13 mouse cellular contexts compared by ENCODE assay signal in genomic region chr6:31897001-31897400, GRCm38 (mm10).
"Had no signal": no experiment of that assay in that cellular context is flagged by ENCODE, and none has a peak within 500 bp of the region (broad histone marks: within the 10 kb centered on the region; RNA-seq: fewer than 3 reads in every experiment).

No protein-coding gene starts in this region.

- H3K4me3 ChIP-seq: limb, embryonic 10.5 days; liver, embryonic 15.5 days; midbrain, embryonic 10.5 days; myocyte; neural tube, embryonic 15.5 days had no signal

- H3K4me1 ChIP-seq: limb, embryonic 10.5 days; liver, embryonic 15.5 days; neural tube, embryonic 15.5 days had no signal

- H3K27ac ChIP-seq: limb, embryonic 10.5 days; liver, embryonic 15.5 days; midbrain, embryonic 10.5 days; neural tube, embryonic 15.5 days; stomach, postnatal 0 days had no signal

- H3K27me3 ChIP-seq: liver, embryonic 15.5 days; neural tube, embryonic 15.5 days had no signal

- DNase-seq: kidney, postnatal 14 days; lung, embryonic 14.5 days; lung, postnatal 10 days; lung, postnatal 4 days; midbrain, embryonic 14.5 days; right cerebral cortex, adult 18-20 months; right cerebral cortex, postnatal 25 days had no signal

- H3K9me3 ChIP-seq: limb, embryonic 10.5 days; liver, embryonic 15.5 days; midbrain, embryonic 10.5 days; neural tube, embryonic 15.5 days had no signal

- H3K36me3 ChIP-seq: limb, embryonic 10.5 days; liver, embryonic 15.5 days; midbrain, embryonic 10.5 days; neural tube, embryonic 15.5 days had no signal
